Mouse (Mus musculus): ENCODE results near the gene Wdr24.
"Not testable (repeated sequence)": the region's sequence is repeated elsewhere in the genome, so short reads cannot be mapped to it uniquely, and the experiment has no call there.

Wdr24 gene

GRCm38 (mm10) chr17:25861704-25862612 is 38.5 kb downstream of the Wdr24 start:
- no peak for DNase-seq

GRCm38 (mm10) chr17:25863681-25864080 is 40.3 kb downstream of the Wdr24 start:
- DNase-seq: no peak

- no peak for DNase-seq
These were observed 40.9 kb downstream of the Wdr24 start for GRCm38 (mm10) chr17:25864311-25864710.

GRCm38 (mm10) chr17:25865288-25865687 is 41.9 kb downstream of the Wdr24 start:
- no peak for DNase-seq

GRCm38 (mm10) chr17:25866172-25866571 is 42.7 kb downstream of the Wdr24 start:
- no peak for DNase-seq

GRCm38 (mm10) chr17:25867509-25867835 is 44.0 kb downstream of the Wdr24 start:
- DNase-seq: peak; percentile 56

GRCm38 (mm10) chr17:25867836-25868600 is 44.6 kb downstream of the Wdr24 start:
- no peak for DNase-seq

GRCm38 (mm10) chr17:25868601-25869191 is 45.3 kb downstream of the Wdr24 start, which contains the start of gene Mcrip2:
Mcrip2 (minus strand) TSS chr17:25868764.
- DNase-seq: peak; percentile 78

GRCm38 (mm10) chr17:25869498-25869897 is 46.1 kb downstream of the Wdr24 start:
- no peak for DNase-seq

GRCm38 (mm10) chr17:25869954-25870353 is 46.5 kb downstream of the Wdr24 start:
- DNase-seq: no peak

GRCm38 (mm10) chr17:25871566-25871965 is 48.1 kb downstream of the Wdr24 start:
- not testable (repeated sequence) for DNase-seq

- no peak for DNase-seq
These were observed 49.2 kb downstream of the Wdr24 start for GRCm38 (mm10) chr17:25872676-25873075.

GRCm38 (mm10) chr17:25873405-25874147 is 50.1 kb downstream of the Wdr24 start:
- DNase-seq: no peak

GRCm38 (mm10) chr17:25874148-25874720 is 50.8 kb downstream of the Wdr24 start:
- no peak for DNase-seq

GRCm38 (mm10) chr17:25874721-25875170 is 51.3 kb downstream of the Wdr24 start, which contains the start of gene Mettl26:
Mettl26 (plus strand) TSS chr17:25875074.
- DNase-seq: peak; percentile 96

- DNase-seq: peak; percentile 90
These were observed 52.0 kb downstream of the Wdr24 start for GRCm38 (mm10) chr17:25875171-25876136.

GRCm38 (mm10) chr17:25876347-25876915 is 53.0 kb downstream of the Wdr24 start:
- no peak for DNase-seq

- no peak for DNase-seq
These were observed 53.6 kb downstream of the Wdr24 start for GRCm38 (mm10) chr17:25877025-25877424.

GRCm38 (mm10) chr17:25877741-25878610 is 54.5 kb downstream of the Wdr24 start:
- no peak for DNase-seq

Measured in thymus, postnatal 4 days (tissue).